Mouse (Mus musculus): ENCODE results near the gene Ercc1.
A peak's percentile ranks its signal among the peaks of the same experiment; 100 is the strongest.

The Ercc1 gene

DNA sequence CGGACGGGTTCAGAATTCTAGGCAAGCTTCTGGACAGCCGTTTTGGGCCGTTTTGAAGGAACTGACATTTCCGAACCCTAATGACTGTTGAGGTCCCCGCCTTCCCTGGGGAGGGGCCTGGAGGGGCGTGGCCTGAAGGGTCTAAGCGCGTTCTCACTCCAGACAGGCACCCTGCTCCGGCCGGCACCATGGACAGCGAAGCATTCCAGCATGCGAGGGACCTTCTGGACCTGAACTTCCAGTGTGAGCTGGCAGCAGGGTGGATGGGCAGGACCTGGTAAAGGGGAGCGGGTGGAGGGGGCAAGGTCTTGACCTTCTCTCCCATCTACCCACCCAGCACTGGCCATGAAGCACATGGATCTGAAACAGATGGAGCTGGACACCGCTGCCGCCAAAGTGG, 23.8 kb downstream of the Ercc1 start:
- no peak for DNase-seq (ENCODE audit: low spot score)

DNA sequence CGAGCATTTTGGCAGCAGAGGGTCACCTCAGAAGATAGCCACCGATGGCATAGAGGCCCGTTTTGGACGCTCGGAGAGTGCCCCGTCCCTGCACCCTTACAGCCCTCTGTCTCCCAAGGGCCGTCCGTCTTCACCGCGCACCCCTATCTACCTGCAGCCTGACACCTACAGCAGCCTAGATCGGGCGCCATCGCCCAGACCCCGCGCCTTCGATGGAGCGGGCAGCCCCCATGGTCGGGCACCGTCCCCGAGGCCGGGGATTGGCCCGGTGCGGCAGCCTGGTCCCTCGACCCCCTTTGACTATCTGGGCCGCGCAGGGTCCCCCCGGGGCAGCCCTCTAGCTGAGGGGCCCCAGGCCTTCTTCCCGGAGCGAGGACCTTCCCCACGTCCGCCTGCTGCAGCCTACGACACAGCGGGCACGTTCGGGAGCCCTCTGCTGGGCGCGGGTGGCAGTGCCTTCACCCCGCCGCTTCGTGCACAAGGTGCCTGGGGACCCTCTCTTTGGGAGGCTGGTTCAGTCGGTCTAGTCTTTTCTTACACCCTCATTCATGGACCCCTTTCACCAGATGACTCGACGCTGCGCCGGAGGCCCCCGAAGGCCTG, 25.3 kb downstream of the Ercc1 start:
- DNase-seq (ENCODE audit: low spot score) = no peak

DNA sequence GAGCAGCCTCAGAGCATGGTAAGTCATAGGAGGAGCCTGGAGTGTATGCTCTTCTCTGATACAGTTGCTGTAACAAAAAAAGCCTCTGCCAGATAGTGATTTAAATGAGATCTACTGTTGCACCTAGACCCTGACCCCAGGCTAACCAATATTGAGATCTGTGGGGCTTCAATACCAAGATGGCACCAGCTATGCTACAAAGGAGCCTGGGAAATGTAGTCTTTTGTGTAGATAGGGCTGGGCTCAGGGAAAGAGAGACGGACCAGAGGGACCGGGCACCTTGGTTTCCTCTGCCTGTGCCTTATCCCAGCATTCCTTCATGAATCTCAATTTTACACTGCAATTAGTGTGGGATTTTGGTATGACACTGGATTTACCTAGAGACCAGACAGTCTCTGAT, 28.8 kb downstream of the Ercc1 start:
- no peak for DNase-seq (ENCODE audit: low spot score)

DNA sequence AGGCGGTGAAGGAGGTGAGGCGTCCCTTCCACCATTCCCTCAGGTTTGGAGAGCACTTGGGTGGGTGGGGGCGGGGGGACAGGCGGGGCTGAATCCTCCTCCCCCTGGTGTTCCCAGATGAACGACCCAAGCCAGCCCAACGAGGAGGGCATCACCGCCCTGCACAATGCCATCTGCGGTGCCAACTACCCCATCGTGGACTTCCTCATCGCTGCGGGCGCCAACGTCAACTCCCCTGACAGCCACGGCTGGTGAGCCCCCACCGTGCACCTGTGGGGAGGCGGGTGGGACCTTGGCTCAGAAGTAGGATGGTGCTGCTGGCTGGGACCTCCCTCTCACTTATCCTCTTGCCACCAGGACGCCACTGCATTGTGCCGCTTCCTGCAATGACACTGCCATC, 30.8 kb downstream of the Ercc1 start:
- no peak for DNase-seq (ENCODE audit: low spot score)

DNA sequence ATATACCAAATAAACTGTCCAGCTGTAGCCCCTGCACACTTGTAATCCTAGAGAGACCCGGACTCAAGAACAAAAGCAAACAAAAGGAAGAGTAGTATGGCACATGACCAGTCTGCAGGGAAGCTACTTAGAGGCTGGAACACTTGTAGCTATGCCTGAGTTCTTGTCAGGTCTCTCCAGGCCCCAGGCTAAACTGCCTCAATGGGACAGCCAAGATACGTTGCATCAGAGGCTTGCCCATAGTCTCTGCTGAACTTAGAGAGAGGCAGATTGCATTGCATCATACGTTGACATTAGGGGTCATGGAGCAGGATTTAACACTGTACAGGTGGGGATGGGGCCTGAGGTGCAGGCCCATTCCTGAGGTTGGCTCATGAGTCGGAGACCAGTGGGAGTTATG, 31.4 kb downstream of the Ercc1 start:
- DNase-seq (ENCODE audit: low spot score) = no peak

DNA sequence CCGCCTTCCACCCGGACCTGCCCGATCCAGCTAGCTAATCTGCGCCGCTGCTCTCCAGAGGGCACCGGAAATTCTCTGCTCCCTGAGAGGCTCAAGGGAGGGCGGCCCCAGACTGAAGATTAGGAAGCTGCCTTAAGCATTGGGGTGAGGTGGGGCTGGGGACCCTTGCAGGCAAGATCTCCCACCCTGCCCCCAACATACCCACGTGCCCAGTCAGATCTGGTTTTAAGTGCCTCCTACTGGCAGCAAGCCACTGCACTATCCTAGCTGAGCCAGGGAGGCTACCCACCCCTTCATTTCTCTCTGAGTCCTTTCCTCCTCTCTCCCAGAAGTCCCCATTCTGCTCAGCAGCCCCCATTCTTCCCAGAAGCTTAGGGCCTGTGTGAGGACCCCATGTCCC, 33.5 kb downstream of the Ercc1 start:
- DNase-seq (ENCODE audit: low spot score) = no peak

DNA sequence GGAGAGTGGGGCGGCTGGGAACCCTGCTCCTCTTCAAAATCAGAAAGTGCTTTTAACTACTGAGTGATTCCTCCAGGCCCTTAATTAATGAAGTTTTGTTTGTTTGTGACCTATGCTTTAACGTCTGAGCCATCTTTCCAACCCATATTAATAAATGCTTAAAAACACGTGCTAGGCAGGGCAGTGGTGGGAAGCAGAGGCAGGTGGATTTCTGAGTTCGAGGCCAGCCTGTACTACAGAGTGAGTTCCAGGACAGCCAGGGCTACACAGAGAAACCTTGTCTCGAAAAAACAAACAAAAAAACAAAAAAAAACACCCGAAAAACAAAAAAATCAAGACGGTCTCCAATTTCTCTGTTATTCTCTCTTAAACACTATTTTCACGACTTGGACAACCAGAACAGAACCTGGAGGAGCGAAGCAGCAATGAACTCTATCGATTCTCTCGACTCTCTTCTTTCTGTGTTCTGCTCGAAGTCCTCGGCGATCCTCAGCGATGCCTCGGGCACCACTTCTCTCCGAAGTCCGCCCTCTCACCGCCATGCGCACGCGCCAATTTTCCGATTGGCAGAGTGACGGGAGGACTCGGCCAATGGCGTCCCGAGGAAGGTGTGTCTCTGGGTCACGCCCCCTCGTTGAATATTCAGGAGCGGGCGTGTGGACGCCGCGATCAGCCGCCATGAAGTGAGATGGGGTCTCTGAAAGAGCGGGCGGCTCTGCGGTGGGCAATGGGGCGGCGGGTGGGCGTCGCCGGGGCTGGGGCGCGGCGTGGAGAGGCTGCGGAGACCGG, 37.0 kb downstream of the Ercc1 start, which contains the start of gene Ercc2:
TSS of gene Ercc2 (plus strand) at position 634 of the 789 bp plus-strand sequence.
- DNase-seq (ENCODE audit: low spot score) = peak; percentile 99

DNA sequence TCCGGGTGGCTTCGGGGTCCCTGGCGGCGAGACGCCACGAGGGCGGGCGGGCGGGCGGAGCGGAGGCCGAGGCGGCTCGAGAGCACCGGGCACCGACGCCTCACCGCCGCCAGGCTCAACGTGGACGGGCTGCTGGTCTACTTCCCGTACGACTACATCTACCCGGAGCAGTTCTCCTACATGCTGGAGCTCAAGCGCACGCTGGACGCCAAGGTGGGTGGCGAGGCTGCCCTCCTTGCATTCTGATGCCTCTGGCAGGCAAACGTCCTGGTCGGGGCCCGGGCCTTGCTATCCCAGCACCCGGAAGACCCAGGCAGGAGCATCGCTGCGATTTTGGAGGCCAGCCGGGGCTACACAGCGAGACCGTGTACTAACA, 37.6 kb downstream of the Ercc1 start:
- no peak for DNase-seq (ENCODE audit: low spot score)

DNA sequence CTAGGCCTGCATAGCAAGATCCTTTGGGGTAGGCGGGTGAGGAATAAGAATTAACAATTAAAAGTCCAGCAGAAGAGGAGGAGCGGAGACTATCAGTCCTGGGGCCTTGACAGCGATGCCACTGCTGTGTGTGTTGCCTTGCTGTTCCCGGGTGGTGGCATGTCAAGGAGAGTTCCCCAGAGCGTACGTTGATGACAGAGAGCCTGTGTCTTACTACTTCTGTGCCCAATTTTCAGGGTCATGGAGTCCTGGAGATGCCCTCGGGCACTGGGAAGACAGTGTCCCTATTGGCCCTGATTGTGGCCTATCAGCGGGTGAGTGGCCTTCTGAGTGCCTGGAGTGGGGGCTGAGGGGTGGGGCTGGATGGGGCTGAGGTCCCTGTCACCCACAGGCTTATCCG, 39.1 kb downstream of the Ercc1 start:
- no peak for DNase-seq (ENCODE audit: low spot score)

DNA sequence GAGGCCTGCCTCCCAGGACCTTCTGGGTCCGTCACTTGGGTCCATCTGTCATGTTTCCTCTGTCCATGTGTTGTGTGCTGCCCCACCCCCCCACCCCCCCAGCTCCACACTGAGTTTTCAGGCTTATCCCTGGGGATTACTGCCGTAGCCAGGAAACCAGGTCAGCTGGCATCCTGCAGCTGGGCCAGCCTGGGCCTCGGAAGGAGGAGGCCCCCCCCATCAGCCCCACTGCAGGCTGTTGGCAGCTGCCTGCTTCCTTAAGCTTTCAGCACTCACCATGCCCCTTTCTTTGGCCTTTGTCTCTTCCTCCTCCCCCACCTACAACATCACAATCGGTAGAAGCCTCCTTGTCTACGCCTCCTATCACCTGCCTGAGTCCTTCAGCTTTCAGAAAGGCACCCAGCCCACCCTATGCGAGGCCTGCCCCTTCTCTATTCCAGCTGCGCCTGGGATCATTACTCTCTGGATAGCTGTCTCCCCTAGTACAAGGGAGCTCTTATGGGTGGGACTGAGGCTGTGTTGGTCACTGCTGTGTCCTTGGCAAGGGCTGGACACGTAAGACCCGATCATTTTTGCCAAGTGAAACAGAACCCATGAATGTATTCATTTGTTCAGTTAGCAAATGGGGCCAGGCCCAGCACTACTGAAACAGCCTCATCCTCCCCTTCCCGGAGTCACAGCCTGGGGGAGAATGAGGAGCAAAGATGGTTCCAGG, 44.3 kb downstream of the Ercc1 start:
- no peak for DNase-seq (ENCODE audit: low spot score)

DNA sequence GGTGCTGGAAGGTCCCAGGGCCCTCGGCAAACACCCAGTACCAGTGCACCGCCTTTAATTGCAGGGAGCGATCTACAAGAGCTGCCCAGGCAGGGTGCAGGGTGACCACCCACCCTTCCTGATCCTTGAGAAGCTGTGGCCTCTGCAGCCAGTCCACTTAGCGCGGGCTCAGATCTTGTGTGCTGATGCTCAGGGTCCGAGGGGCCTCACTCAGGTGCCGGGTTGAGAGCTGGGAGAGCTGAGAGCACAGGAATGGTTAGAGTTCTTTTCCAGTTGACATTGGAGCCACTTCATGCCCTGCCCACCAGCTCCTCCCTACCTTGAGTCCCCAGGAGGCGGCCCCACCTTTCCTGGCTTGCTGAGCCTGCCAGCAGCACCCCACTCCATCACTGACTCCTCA, 49.9 kb downstream of the Ercc1 start:
- no peak for DNase-seq (ENCODE audit: low spot score)

DNA sequence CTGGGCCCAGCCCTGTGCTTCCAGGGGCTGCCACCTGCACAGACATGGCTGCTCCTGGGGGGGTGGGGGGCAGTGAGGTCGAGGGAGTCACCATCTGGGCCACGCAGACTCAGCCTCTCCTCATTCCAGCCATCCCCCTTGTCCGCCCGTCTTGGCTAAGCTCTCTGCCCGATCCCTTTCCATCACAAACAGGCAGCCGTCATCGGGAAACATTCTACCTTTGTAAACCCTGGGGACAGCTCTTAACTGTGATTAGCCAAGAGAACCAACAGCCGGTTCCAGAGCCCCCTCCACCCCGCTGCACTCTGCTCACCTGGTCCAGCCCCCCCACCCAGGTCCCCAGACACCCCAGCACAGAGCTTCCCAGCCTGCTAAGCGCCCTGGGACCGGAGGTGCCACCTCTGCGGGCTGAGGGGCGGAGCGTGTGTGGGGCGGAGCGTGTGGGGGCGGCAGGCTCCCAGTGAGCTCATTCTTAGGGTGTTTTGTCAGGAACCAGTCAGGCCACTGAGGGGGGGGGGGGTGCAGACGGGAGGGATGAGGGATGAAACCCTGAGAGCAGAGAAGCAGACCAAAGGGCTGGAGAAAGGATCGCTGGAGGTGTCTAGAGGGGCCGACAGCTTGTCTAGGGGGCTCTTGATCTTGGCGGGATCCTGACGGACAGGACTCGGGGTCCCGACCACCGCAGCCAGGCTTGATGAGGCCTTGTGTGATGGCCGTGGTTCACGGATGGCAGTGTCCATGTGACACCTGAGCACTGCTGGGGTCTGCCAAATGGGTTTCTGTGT, 55.1 kb downstream of the Ercc1 start:
- peak; percentile 70 for DNase-seq (ENCODE audit: low spot score)

DNA sequence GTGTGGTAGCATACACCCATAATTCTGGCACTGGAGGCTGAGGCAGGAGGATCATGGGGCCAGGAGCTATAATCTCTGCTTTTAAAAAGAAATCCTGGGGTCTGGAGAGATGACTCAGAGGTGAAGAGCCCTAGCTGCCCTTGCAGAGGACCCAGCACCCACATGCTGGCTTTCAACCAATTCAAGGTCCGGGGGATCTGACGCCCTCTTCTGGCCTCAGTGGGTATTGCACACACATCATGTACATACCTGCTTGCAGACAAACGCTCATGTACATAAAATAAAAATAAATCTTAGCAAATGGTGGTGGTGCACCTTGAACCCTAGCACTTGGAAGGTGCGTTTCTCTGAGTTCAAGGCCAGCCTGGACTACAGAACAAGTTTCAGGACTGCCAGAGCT, 56.4 kb downstream of the Ercc1 start:
- DNase-seq (ENCODE audit: low spot score) = no peak

DNA sequence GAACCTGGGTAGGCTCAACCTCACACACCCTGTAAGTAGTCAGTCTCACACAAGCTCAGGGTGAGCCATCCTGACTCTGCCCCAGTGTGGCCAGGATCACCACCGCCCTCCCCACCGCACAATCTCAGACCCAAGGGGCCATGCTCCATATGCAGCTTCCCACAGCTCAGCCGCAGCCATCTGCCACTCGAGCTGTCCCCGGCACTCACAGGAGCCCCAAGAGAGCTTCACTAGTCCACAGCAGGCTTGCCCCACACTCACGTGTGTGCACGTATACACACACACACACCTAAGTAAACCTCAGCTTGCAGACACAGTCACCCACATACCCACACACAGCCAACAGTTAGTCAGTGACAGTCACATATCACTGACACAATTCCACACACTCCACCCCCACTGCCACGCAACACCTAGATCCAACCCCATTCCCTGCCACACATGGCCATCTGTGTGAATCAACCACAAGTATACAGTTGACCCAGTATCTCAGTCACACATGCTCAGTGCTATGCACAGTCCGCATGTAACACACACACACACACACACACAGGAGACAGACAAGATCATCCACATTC, 58.0 kb downstream of the Ercc1 start:
- no peak for DNase-seq (ENCODE audit: low spot score)

DNA sequence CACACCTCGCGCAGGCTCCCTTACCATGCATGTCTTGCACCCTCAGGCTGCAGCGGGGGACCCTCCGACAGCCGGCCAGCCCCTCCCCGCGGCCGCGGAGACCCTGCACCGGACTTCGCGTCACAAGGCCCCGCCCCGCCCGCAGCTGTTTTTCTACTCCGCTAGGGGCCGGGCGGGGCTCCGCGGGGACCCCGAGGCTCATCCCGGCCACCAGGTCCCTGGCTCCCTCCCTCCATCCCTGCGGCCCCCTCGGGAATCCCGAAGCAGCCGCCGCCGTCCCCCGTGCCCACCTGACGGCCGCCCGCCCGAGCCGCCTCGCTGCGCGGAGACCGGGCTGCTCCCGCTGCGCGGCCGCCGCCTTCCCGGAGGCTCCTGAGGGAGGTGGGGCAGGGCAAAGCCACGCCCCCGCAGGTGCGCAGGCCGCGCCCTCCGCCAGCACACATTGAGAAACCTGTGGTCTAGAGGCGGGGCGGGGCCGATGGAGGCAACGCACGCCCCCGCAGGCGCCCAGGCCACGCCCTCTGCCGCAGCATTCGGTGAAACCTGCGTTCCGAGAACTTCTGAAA, 59.2 kb downstream of the Ercc1 start, which contains the start of gene Klc3:
TSS of gene Klc3 (minus strand) at position 374 of the 566 bp plus-strand sequence.
- DNase-seq (ENCODE audit: low spot score) = peak; percentile 84

DNA sequence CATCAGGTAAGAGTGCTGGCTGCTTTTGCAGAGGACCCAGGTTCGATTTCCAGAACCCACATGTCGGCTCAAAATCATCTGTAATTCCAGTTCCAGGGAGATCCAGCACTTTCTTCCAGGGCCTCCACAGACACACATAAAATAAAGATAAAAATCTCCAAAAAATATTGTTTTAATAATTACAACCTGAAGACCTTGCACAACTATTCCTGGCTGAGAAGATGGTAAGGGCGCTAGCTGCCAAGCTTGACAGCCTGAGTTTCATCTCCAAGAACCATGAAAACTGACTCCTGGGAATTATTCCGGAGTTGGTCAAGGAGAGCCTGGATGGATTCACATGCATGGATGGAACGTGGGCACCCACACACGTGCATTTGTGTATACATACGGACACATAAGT, 59.9 kb downstream of the Ercc1 start, which contains the start of gene Ckm:
TSS of gene Ckm (plus strand) at position 301 of the 400 bp plus-strand sequence.
- no peak for DNase-seq (ENCODE audit: low spot score)

DNA sequence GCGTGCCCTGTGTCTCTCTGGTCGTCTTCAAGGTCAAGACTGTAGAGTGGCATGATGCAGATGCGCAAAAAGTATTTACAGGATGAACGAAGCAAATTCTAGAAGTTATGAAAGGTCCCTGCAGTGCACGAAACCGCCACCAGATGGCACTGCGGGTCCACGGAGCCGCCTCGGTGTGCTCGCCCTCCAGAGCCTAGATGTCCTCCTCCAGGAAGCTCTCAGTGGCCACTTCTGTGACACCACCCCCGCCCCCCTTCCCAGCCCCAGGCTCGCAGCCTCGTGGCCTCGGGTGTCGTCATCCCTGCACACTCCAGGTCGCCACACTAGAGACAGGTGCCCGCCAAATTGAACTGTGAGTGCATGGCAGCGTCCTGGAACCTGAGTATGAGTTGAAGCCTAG, 60.8 kb downstream of the Ercc1 start:
- peak; percentile 86 for DNase-seq (ENCODE audit: low spot score)

All from lung, postnatal 25 days (tissue).